Mouse (Mus musculus): Measurements from ENCODE around the gene Mybl2. TPM values are rescaled to one million over a fixed set of nuclear protein-coding genes. Genes with fewer than 3 reads are reported as not detected.

The Mybl2 gene
- total and polyA plus RNA-seq, 2 experiments from 2014 or later, result 3.7 to 3.9 TPM

DNA sequence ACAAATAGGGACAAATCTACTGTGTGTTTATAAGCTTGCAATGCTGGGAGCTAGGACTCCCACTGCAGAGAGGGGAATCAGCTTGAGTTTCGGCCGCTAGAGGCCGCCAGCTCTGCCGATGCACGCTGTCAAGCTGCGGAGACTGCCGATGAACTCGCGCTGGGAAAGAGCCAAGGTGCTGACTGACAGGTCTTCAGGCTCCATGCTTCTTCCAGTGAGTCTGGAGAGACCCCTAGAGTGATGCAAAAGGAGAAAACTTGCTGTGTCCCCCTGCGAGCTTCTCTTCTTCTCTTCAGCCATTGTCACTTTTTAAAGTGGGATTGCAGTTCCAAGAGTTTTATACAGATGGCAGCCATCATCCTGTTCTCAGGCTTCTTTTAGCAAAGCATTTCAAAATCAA, 6.4 kb upstream of the Mybl2 start:
- peak overlapping the region; percentile 50 for H3K4me2 ChIP-seq (ENCODE audit: low read depth, low read length)
- no peak overlapping the region for H3K9ac ChIP-seq (replicated peaks; ENCODE audit: low read length)
- peaks cover 22% of the 10 kb centered on the region for H3K36me3 ChIP-seq (ENCODE audit: insufficient read depth, low read length)
- DNase-seq (ENCODE audit: low spot score) (peak; percentile 91), ATAC-seq (peak; percentile 68; the same call in 1 of the 2 replicates)
- 6% methylated on average over 10 of the region's 10 CpGs for WGBS
- no peaks in the 10 kb centered on the region for H3K27me3 ChIP-seq (ENCODE audit: insufficient read depth, low read length)
- TF ChIP-seq CTCF (IDR thresholded peaks at IDR 0.05; ENCODE audit: low read depth), result peak; percentile 90
- no peaks in the 10 kb centered on the region for H3K4me1 ChIP-seq (ENCODE audit: insufficient read depth, low read length)
- peak overlapping the region; percentile 11; the same call in 1 of the 2 replicates for H3K4me3 ChIP-seq (ENCODE audit: low read length)
- H3K27ac ChIP-seq, result no peak overlapping the region
- H3K9me3 ChIP-seq (ENCODE audit: low read length), result no peaks in the 10 kb centered on the region

- H3K9me3 ChIP-seq (ENCODE audit: low read length), result no peaks in the 10 kb centered on the region
- no peaks in the 10 kb centered on the region for H3K27me3 ChIP-seq (ENCODE audit: insufficient read depth, low read length)
- DNase-seq (ENCODE audit: low spot score), result no peak
- H3K27ac ChIP-seq, result no peak overlapping the region
- H3K9ac ChIP-seq (replicated peaks; ENCODE audit: low read length), result no peak overlapping the region
- peaks cover 18% of the 10 kb centered on the region for H3K36me3 ChIP-seq (ENCODE audit: insufficient read depth, low read length)
- H3K4me1 ChIP-seq (ENCODE audit: insufficient read depth, low read length), result no peaks in the 10 kb centered on the region
- H3K4me3 ChIP-seq (ENCODE audit: low read length), result no peak overlapping the region
- WGBS, result 90% methylated on average over 2 of the region's 2 CpGs
- no peak for ATAC-seq
- no peak for TF ChIP-seq CTCF (IDR thresholded peaks at IDR 0.05; ENCODE audit: low read depth)
- H3K4me2 ChIP-seq (ENCODE audit: low read depth, low read length), result no peak overlapping the region
Observed at GRCm38 (mm10) chr2:163049116-163049515, 5.4 kb upstream of the Mybl2 start.

- Histone ChIP-seq H3K4me2 (ENCODE audit: low read depth, low read length) (no peak overlapping the region), H3K4me1 (ENCODE audit: insufficient read depth, low read length) (no peaks in the 10 kb centered on the region), H3K9me3 (ENCODE audit: low read length) (no peaks in the 10 kb centered on the region), H3K9ac (replicated peaks; ENCODE audit: low read length) (no peak overlapping the region), H3K36me3 (ENCODE audit: insufficient read depth, low read length) (no peaks in the 10 kb centered on the region), H3K27ac (no peak overlapping the region), H3K4me3 (ENCODE audit: low read length) (no peak overlapping the region), H3K27me3 (ENCODE audit: insufficient read depth, low read length) (no peaks in the 10 kb centered on the region; the same call in 1 of the 2 replicates)
- no peak for ATAC-seq
- no peak for DNase-seq (ENCODE audit: low spot score)
- no peak for TF ChIP-seq CTCF (IDR thresholded peaks at IDR 0.05; ENCODE audit: low read depth)
- 77% methylated on average over 1 of the region's 1 CpGs for WGBS
Observed at GRCm38 (mm10) chr2:163051691-163052090, 2.8 kb upstream of the Mybl2 start.

- no peaks in the 10 kb centered on the region for H3K9me3 ChIP-seq (ENCODE audit: low read length)
- no peak overlapping the region for H3K4me2 ChIP-seq (ENCODE audit: low read depth, low read length)
- H3K9ac ChIP-seq (replicated peaks; ENCODE audit: low read length), result no peak overlapping the region
- H3K4me3 ChIP-seq (ENCODE audit: low read length), result no peak overlapping the region
- ATAC-seq, result no peak
- no peak overlapping the region for H3K27ac ChIP-seq
- no peaks in the 10 kb centered on the region for H3K36me3 ChIP-seq (ENCODE audit: insufficient read depth, low read length)
- DNase-seq (ENCODE audit: low spot score), result no peak
- WGBS, result 54% methylated on average over 4 of the region's 4 CpGs
- no peaks in the 10 kb centered on the region; the same call in 1 of the 2 replicates for H3K27me3 ChIP-seq (ENCODE audit: insufficient read depth, low read length)
- H3K4me1 ChIP-seq (ENCODE audit: insufficient read depth, low read length), result no peaks in the 10 kb centered on the region
- no peak for TF ChIP-seq CTCF (IDR thresholded peaks at IDR 0.05; ENCODE audit: low read depth)
Observed at GRCm38 (mm10) chr2:163052101-163052500, 2.4 kb upstream of the Mybl2 start.

DNA sequence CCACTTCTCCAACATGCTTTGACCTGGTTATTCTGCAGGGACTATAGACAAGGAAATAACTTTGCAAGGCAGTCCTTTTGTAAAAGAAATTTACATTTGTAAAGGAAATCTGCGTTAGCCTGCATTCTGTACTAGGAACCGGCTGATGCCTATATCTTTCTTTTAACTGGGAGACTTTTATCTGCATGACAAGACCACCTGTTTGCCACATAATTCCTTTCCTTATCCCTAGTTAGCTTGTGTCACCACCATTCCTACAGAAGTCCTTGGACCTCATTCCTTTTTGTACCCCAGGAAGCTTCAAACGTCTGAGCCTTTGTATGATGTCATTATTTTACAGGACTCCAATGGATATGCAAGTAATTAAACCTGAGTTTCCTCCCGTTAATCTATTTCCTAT, 1.7 kb upstream of the Mybl2 start:
- ATAC-seq (no peak), DNase-seq (ENCODE audit: low spot score) (no peak)
- no peak overlapping the region for H3K4me2 ChIP-seq (ENCODE audit: low read depth, low read length)
- H3K36me3 ChIP-seq (ENCODE audit: insufficient read depth, low read length), result no peaks in the 10 kb centered on the region
- H3K27ac ChIP-seq, result no peak overlapping the region
- H3K4me1 ChIP-seq (ENCODE audit: insufficient read depth, low read length), result no peaks in the 10 kb centered on the region
- H3K9ac ChIP-seq (replicated peaks; ENCODE audit: low read length), result no peak overlapping the region
- H3K9me3 ChIP-seq (ENCODE audit: low read length), result no peaks in the 10 kb centered on the region
- H3K4me3 ChIP-seq (ENCODE audit: low read length), result no peak overlapping the region
- TF ChIP-seq CTCF (IDR thresholded peaks at IDR 0.05; ENCODE audit: low read depth), result no peak
- 73% methylated on average over 4 of the region's 4 CpGs for WGBS
- no peaks in the 10 kb centered on the region; the same call in 1 of the 2 replicates for H3K27me3 ChIP-seq (ENCODE audit: insufficient read depth, low read length)

- H3K9me3 ChIP-seq (ENCODE audit: low read length), result no peaks in the 10 kb centered on the region
- peak overlapping the region; percentile 50 for H3K9ac ChIP-seq (replicated peaks; ENCODE audit: low read length)
- H3K27me3 ChIP-seq (ENCODE audit: insufficient read depth, low read length), result no peaks in the 10 kb centered on the region; the same call in 1 of the 2 replicates
- DNase-seq (ENCODE audit: low spot score) (no peak), ATAC-seq (peak; percentile 27; the same call in 1 of the 2 replicates)
- TF ChIP-seq CTCF (IDR thresholded peaks at IDR 0.05; ENCODE audit: low read depth), result no peak
- peak overlapping the region; percentile 100 for H3K4me2 ChIP-seq (ENCODE audit: low read depth, low read length)
- no peaks in the 10 kb centered on the region for H3K4me1 ChIP-seq (ENCODE audit: insufficient read depth, low read length)
- WGBS, result under 1% methylated on average over 38 of the region's 38 CpGs
- H3K4me3 ChIP-seq (ENCODE audit: low read length), result peak overlapping the region; percentile 65
- H3K27ac ChIP-seq, result no peak overlapping the region
- H3K36me3 ChIP-seq (ENCODE audit: insufficient read depth, low read length), result no peaks in the 10 kb centered on the region
Observed at GRCm38 (mm10) chr2:163054891-163055494, 506 bp downstream of the Mybl2 start.

DNA sequence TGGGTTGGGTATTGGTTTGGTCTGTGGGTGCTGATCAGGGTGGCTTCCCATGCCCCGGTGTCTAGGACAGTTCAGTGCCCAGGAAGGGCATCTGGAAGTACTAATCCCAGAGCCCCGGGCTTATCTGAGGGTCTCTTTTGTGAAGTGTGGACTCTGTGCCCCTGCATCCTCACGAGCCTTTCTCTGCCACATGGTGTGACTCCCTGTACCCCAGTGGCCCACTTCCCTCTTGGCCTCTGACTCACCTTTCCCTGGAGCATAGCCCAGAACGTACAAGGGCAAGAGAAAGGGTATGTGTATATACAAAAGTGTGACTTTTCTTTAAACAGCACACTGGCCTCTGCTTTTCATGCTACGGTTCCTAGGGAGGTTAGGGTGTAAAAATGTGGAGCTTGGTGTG, 1.2 kb downstream of the Mybl2 start:
- DNase-seq (ENCODE audit: low spot score) (no peak), ATAC-seq (no peak)
- Histone ChIP-seq H3K36me3 (ENCODE audit: insufficient read depth, low read length) (no peaks in the 10 kb centered on the region), H3K9me3 (ENCODE audit: low read length) (no peaks in the 10 kb centered on the region), H3K4me1 (ENCODE audit: insufficient read depth, low read length) (no peaks in the 10 kb centered on the region), H3K27ac (no peak overlapping the region), H3K4me2 (ENCODE audit: low read depth, low read length) (peak overlapping the region; percentile 100), H3K27me3 (ENCODE audit: insufficient read depth, low read length) (no peaks in the 10 kb centered on the region; the same call in 1 of the 2 replicates), H3K9ac (replicated peaks; ENCODE audit: low read length) (no peak overlapping the region; the same call in 1 of the 2 replicates), H3K4me3 (ENCODE audit: low read length) (peak overlapping the region; percentile 65; the same call in 1 of the 2 replicates)
- 43% methylated on average over 5 of the region's 5 CpGs for WGBS
- TF ChIP-seq CTCF (IDR thresholded peaks at IDR 0.05; ENCODE audit: low read depth), result no peak
